Mouse (Mus musculus) MEL (cell line): ENCODE measurements around the gene Rae1.

Experiments used
- KAT2A ChIP-seq: conservative IDR thresholded peaks from 2 replicates; pipeline ENCODE4 v1.6.1; 2012; ENCODE audit warnings: low read depth, low read length, improper control_type of control experiment, inconsistent platforms
- SIN3A ChIP-seq: IDR thresholded peaks from 2 replicates; pipeline ENCODE4 v1.6.1; 2012; ENCODE audit warnings: low read length, improper control_type of control experiment, inconsistent platforms
- TAL1 ChIP-seq: IDR thresholded peaks from 2 replicates; pipeline ENCODE4 v1.6.1; 2012; ENCODE audit warnings: mild to moderate bottlenecking, inconsistent platforms, low read length, moderate library complexity, mixed read lengths

DNA sequence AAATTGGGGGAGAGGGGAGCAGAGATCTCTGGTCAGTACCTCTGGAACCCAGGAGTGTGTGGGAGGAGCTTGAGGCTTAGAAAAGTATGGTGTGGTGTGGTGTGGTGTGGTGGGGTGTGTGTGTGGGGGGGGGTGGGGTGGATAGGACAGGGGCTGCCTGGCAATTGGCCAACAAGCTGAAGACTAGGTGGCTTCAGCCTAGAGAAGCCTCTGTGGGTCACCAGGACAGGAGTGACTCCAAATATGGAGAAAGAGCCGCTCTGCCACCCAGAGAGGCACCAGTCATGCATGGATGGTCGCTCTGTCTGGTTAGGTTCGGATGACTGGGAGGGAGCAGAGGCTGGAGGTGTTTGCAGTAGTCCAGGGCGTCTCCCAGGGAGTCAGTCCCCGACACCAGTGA is 47.6 kb downstream of the Rae1 start:
- TF ChIP-seq SIN3A (no peak), TAL1 (no peak), KAT2A (no peak)
